Mouse (Mus musculus) c-Kit-positive CD71-positive TER-119-positive erythroid progenitor cells, embryonic 14.5 days (primary cell): ENCODE measurements around the gene Zfand3.

Source experiments
- DNase-seq: peaks from one replicate; pipeline ENCODE4 v3.0.0-alpha.2; 2013; ENCODE audit warnings: low spot score

The Zfand3 gene

DNA sequence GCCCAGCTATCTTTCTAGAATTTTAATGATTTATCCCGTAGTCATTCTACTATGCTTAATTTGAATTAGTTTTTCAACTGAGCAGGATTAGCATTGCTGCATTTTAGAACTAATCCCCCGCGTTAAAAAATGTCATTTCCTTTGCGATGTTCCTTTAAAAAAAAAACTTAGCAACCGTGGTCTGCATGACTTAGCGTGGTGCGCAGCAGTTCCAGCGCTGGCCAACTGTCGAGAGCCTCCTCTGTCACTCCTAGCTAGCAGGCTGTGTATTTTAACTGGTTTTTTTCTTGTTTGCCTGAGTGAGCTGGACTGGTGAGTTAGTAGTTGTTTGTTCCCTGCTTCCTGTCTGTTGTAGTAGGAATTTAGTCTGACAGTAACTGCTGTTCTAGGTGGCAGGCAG lies 48.9 kb downstream of the Zfand3 start:
- DNase-seq, result no peak

DNA sequence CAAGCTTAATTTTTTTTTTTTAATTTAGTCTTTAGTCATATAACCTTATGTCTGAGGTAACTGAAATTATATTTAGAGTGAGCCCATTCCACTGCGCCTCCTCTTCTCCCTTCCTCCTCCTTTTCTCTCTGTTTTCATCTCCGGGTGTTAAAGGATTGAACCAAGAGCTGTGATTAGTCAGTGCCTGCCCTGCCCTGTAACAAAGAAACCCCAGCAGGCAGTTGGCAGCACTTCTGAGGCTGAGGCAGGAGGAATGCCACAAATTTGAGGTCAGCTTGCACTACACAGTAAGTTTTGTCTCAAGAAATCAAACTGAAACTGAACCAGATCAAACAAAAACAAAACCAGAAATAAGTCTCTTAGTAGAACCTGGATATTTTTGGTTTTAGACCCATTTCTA lies 49.3 kb downstream of the Zfand3 start:
- DNase-seq, result no peak

DNA sequence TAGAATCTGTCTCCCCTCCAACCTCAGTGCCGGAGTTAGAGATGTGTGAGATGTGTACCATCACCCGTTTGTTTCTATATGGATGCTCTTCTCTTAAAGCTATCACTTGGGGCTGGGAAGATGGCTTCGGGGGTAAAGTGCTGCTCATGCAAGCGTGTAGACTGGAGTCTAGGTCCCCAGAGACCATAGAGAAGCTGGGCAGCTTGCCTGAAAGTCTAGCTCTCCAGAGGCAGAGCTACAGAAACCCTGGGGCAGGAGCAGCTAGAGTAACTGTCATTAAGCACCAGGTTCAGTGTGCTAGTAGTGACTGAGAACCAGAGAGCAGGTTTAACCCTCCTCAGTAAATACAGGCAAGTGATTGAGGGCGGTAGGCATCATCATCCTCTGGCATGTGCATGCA lies 51.7 kb downstream of the Zfand3 start:
- no peak for DNase-seq

DNA sequence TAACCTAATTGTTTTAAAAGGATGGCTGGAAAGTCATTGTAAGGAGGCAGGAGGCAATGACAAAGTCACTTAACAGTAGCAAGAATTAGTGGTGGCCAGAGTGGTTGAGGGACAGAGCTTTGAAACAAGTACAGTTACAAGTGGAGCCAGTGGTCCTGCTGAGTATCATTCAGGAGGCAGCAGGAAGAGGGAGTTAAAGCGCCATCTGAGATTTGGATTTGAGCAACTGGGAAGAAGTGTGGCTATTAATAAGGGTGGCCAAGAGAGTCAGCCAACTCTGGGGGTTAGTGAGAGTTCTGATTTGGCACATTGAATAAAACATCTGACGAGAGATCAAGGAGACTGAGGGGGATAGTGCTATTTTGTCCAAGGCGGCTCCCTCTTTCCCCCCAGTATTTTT lies 54.1 kb downstream of the Zfand3 start:
- DNase-seq, result no peak

DNA sequence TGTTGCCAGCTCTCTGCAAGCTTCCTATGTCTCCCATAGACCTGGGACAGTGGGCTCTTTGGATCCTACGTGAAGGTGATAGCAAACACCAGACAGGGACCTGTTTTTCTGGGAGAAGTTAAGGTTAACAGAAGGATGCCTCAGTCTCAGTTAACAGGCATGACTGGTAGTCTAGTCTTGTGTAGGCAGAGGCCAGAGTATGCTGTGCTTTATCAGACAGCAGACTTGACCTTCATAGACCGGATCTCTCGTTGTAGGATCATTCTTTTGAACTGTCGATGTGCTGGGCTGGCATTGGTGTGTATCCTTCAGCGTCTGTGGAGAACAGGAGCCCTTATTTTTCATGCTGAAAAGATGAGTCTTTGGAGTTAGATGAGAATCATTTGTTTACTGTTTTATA lies 54.5 kb downstream of the Zfand3 start:
- DNase-seq, result no peak

DNA sequence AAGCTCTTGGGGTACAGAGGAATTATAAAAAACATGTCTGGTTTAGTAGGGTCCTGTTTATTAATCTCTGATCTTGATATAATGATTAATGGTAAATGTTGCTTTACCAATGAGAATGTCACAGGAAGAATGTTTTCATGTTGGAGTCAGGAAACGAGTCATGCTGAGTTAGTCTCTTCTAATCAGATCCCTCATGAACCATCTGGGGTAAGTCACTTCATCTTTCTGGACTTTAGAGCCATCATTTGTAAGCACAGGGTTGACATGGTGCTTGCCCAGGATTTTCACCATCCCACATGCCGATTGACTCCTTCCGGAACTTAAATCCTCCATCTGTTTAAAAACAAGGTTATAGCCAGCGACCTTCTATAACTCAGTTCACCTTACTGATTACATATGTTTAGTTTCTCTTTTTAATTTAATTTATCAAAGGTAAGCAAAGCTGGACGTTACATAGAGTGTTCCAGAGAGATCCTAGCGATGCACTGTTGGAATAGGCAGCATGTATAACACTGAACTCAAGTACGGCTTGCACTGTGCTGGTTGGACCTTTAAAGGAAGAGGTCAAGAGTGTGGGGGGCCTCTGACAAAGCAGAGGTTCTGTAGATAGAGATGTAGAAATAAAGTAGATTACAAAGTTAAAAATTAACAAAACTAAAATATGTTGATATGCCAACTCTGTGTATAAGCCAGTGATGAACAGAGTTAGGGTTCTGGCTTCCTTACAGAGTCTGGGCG lies 56.7 kb downstream of the Zfand3 start:
- DNase-seq, result no peak

DNA sequence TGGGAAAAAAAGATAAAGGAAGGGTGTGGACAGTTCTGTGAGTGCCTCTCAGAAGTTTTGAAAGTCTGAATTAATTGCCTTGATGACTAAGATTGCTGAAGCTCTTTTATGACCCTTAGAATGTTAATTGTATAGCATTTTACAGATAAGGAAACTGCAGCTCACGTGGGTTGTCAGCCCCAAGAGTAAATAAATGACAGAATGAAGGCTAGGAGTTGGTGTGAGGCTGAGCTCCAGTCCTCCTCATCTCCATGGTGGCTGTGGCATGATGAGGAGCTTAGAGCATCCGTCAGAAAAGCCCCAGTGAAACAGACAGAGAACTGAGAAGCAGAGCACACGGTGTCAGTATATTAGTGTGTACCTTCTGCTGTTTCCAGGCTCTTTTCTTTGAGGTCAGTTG lies 59.3 kb downstream of the Zfand3 start:
- DNase-seq, result peak; percentile 13

DNA sequence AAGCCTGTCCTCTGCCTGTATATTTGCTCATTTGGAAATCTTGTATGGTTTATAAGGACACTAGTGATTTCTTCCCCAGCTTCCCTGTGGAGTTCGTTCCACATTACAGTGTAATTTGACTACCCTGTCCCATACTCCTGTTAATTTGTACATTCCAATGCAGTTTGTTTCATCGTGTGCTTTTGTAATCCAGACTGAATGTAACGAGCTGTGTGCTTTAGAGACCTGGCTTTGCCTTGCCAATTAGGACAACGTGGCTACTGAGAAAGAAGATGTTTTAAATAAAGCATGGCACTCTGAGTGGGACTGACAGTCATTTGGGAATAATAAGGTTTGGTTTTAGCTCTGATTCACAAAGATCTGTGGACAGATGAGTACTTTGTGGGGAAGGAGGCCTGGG lies 60.2 kb downstream of the Zfand3 start:
- DNase-seq, result no peak

DNA sequence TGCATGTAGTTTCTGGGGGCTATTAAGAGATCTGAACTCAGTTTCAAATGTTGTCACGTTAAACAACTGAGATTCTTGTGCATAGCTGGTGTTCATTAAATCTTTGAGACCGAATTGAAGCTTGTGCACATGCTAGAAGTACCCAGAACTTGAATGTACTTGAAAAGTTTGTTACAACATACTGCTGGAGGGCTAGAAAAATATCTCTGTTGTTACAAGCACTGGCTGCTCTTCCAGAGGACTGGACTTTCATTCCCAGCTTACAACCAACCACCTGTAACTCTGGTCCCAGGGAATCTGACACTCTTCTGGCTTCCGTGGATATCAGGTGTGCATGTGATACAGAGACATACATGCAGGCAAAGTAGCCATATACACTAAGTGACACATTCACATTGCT lies 65.2 kb downstream of the Zfand3 start:
- no peak for DNase-seq

DNA sequence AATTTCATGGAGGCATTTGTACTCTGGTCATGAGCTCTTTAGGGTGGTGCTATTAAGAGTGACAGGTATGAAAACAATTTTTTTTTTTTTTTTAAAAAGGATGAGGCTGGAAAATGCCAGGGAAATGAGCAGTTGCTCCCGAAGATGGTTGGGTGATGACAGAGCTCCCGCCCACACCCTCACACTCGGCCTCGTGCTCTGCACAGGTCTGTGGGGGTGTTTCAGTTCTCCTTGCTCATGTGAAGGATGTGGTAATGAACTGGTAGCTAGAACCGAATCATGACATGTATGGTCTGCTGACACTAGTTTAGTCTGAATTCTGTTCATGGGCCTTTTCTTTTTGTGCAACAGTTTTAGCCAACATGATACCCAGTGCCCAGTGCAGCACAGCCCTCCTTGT lies 66.1 kb downstream of the Zfand3 start:
- no peak for DNase-seq

DNA sequence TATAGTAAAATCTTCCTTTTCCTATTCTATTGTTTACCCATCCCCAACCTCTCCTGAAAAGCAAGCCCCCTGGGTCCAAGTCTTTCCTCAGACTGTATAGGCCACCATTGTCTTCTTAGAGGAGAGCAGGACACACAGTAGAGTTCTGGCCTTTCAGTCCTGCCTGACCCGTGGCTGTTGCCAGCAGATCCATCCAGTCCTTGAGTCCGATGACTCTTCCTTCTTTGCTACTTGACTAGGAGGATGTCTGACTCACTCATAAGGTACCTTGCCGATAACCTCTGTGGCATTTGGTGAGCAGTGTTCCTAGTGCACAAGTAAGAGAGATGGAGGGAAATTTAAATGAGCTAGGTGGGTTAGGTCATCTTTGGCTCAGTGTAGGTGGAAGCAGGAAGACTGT lies 68.1 kb downstream of the Zfand3 start:
- DNase-seq, result no peak

DNA sequence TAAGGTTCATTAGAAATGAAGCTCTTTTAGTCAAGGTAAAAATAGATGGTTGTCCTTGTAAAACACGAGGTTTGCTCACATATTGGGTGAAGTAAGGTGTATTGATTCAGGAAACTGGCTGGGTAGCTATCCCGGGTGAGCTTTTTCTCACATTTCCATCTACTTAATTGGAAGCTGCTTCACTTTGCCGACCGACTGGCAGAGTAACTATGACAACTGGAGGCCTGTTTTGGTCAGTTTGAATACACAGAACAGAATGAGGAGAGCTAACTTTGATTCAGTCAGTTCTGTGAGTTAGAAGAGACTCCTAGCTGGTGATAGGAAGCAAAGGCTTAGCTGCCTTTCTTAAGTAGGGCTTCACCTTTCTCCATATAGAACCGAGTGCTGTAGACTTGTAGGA lies 71.4 kb downstream of the Zfand3 start:
- no peak for DNase-seq

DNA sequence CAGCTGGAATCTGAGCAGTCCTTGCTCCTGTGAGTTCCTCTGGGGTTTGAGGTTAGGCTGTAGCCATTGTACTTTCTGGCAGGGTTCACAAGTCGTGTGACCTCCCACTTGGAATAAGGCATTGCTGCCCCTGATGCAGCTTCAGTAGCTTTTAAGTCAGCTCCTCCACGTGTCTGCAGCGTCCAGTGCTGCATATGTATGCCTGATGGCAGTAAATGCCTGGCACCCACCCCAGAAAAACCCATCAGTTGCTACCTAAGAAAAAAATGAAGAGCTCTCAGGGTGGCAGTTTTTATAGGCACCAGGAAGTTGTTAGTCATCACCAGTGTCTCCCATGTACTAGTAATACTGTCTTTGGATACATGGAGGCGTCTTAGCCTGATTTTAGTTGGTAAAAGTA lies 79.5 kb downstream of the Zfand3 start:
- no peak for DNase-seq

DNA sequence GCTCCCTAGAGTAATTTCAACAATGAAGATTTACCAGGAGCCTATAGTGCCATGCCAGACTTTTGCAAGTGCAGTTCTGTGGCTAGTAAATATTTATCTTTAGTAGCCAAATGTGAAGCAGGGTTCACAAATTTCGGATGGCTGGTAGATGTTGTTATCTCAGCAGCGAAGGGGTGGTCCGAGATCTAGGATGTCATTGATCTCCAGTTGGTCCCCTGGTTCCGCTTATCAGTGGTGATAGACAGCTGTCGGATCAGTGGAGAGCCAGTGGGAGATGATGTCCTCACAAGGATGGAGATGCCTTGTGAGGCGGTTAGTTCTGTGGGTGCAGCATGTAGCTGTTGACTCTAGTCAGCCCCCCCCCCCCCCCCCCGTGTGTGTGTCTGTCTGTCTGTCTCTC lies 82.2 kb downstream of the Zfand3 start:
- DNase-seq, result no peak

DNA sequence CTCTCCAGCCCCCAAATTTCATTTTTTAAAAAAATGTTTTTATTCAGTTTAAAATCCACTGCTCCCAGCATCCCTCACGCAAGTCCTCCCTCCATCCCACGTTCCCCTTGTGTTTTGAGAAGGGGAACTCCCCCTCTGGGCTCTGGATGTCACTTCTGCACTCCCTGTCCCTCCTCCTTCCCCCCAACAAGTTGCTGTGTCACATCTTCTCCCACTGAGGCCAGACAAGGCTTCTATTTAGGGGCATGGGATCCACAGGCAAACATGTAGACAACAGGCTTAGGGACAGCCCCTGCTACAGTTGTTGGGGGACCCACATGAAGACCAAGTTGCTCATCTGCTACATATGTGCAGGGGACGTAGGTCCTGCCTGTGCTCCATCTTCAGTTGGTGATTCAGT lies 83.9 kb downstream of the Zfand3 start:
- DNase-seq, result no peak

DNA sequence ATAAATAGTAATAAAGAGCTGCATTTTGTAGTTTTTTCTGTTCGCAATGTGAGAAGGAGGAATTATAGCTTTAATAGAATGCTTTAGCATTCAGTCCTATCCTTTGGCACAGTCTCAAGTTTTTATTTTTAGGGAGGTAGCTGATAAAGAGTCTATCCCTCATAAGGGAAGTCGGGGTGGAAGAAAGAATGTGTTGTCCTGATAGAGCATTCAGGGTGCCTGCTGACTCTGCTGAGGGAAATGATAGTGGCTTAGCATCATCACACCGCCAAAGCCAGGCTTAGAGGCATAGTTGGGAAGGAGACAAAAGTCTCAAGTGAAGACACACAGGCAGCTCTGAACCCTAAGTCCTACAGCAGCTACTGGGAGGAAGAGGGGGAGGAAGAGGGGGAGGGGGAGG lies 85.9 kb downstream of the Zfand3 start:
- DNase-seq, result peak; percentile 35

DNA sequence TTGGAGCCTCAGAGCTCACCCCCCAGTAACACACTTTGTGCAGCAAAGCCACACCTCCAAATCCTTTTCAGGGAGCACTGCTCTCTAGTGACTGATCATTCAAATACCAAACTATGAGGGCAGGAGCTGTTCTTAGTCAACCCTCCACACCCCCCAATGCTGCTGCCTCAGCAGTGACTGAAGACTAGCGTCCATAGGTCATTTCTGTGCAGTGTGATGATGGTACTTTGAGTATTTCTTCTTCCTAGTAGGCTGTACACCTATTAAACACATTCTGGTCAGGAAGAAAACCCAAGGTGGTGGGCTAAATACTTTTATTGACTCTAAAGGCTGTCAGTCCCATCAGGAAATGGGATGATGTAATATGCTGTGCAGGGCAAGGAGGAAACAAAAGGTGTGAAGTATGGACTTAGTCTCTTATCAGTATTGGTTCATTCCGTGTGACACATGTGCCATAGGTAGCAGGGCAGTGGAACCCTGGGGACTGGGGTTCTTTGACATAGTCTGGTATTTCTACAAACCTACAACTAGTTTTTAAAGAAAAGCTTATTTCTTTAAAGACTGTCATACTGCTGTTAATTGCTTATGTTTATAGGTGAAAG lies 88.7 kb downstream of the Zfand3 start:
- no peak for DNase-seq

DNA sequence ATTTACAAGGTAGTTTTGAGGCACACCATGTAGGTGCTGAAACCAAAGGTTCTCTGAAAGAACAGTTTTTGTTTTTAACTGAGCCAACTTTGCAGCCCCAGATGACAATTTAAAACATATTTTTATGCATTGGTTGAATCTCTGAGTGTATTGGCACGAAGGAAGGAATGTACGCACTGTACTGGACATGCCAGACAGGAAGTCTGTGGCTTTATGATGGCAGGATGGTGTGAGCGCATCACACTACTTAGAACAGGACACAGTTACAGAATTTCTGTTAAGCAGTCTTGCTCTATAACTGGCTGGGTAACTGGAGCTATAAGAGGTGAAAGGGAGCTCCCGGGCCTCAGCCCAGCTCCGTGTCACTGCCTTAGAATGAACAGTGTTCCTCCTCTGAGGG lies 92.6 kb downstream of the Zfand3 start:
- no peak for DNase-seq

DNA sequence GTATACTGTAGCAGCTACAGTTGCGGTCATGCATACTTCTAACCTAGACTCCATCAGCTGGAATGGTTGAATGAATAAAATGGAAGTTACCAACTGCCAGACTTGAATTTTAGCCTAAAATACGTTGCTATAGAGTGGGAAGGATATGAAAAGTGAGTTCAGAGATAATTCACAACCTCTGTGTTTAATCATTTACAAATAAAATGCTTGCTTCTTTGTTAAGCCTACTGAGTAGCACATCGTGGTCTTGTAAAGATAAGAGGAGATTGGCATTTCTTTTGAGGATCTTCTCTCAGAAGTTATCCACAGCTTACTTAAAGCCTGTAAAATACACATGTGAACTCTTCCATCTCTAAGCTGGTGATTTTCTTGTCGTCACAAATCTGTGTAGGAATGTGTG lies 93.1 kb downstream of the Zfand3 start:
- DNase-seq, result no peak

DNA sequence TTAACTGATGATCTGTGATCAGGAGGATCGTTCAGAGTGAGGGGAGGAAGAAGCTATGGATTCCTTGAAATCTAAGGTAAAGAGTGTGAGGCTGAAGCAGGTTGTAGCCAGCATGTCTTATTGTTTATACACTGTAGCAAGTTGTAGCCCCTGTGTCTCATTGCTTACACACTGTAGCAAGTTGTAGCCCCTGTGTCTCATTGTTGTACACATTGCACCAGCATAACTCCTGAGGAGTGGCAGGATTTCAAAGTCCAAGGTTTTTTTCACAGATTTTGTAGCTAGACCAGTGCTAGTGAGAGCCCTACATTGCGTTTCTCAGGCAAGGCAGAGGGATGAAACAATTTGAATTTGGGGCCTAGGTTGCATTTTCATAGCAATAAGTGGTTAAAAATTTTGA lies 95.1 kb downstream of the Zfand3 start:
- DNase-seq, result no peak

DNA sequence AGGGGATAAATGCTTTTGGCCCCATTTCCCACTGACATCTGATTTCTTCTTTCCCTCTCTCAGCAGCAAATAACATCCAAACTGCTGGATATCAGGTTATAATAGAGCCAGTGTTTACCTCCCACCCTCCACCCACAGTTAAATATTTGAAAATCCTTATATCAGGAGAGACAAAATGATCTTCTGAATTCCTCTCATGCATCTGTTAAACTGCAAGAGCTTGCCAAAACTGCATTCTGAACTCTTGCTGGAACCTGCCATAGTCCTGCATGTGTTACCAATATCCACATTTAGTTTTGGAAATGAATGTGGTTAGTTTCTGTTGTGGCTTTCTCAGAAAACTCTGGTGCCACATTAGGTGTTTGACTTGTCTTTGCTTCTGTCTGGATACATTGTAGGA lies 97.3 kb downstream of the Zfand3 start:
- no peak for DNase-seq

DNA sequence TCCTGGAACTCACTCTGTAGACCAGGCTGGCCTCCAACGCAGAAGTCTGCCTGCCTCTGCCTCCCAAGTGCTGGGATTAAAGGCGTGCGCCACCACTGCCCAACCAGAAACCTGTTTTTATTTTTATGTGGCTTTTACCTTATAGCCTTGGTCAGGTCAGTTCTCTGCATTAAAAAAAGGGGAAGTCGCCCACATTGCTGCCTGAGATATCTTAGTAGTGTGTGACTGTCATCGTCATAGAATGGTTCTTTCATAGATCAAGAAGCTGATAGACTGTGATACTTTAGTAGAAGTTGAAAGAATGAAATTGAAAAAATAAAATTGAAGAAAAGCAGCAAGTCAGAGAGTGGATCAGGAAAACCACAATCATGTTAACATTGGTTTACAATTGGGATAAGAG lies 98.5 kb downstream of the Zfand3 start:
- DNase-seq, result no peak

DNA sequence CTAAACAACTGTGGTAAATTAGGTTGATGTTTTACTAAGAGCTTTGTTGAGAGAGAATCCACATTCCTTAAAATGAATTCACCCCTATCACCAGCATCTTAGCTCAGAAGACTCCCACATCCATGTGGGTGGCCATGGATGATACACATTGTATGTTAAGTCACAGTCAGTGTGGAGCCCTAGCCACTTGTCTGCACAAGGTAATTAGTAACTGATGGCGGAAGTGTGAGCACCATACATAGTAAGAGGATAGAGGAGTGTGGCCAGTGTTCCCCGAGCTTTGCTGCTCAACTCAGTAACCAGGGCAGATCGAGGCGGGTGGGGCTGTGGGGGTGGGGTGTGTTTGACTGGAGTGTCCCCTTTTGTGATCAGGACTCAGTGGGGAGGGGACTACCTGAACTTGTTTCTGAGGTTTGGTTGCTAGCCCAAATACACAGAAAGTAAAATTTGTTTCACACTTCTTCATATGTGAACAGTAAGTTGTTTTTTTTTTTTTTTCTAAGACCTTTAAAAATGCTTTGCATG lies 99.2 kb downstream of the Zfand3 start:
- DNase-seq, result no peak

DNA sequence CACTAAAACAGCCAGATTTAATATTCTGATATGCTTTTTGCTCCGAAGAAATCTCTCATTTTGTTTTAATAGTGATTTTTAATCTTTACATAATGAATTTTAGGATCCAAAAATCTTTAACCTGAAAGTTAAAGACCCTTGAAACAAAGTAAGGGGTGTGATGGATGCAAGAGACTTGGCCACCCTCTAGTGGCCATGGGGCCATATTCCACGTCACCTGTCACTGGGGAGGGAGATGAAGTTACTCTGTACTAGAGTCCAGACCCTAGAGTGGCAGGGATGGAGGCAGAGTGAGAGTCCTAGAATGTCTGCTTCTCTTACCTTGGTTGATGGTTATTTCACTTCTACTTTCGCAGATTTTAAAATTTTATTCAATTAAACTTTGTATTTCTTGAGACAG lies 100.8 kb downstream of the Zfand3 start:
- no peak for DNase-seq
